Comparison of ENCODE assay signal across 9 mouse cellular contexts in genomic region chr1:174466240-174466639, GRCm38 (mm10).
DNase-seq lines count a peak whose midpoint lies in the region.
"Had no signal": no experiment of that assay in that cellular context is flagged by ENCODE, and none has a peak within 500 bp of the region (broad histone marks: within the 10 kb centered on the region; RNA-seq: fewer than 3 reads in every experiment).

No protein-coding gene starts in this region.

- peak; percentile 26 for DNase-seq in kidney, adult 9 months
- DNase-seq in kidney, postnatal 4 days, result no peak
- DNase-seq in A20 (ENCODE audit: low read depth, low spot score) (peak; percentile 11), MEL-GATA-1-ER (ENCODE audit: extremely low read depth, low read depth) (peak; percentile 38)
- DNase-seq in forelimb bud, embryonic 11.5 days (ENCODE audit: low read depth, low spot score), result peak; percentile 35
- no peak for DNase-seq in natural killer cell, adult 2 months (ENCODE audit: low spot score in 2 of 2)
- no peak for DNase-seq in right cerebral cortex, postnatal 10 days (ENCODE audit: low spot score in 2 of 2)
- DNase-seq: adrenal gland, adult 2 months; heart, postnatal 4 days had no signal

Comparison
In these comparisons a context has a peak if more than half of its experiments do, and no peak if none do; other contexts are left out.
1. DNase-seq: peak in kidney, adult 9 months (single experiment), A20 (single experiment), MEL-GATA-1-ER (single experiment) and forelimb bud, embryonic 11.5 days (single experiment); none in kidney, postnatal 4 days (0 of 2), natural killer cell, adult 2 months (0 of 2) and right cerebral cortex, postnatal 10 days (0 of 2).